Mouse (Mus musculus) thymus, postnatal 14 days (tissue): ENCODE measurements around the gene Srcin1.

Source experiments
- DNase-seq: peaks from one replicate; pipeline ENCODE4 v3.0.0; 2021

Gene Srcin1

DNA sequence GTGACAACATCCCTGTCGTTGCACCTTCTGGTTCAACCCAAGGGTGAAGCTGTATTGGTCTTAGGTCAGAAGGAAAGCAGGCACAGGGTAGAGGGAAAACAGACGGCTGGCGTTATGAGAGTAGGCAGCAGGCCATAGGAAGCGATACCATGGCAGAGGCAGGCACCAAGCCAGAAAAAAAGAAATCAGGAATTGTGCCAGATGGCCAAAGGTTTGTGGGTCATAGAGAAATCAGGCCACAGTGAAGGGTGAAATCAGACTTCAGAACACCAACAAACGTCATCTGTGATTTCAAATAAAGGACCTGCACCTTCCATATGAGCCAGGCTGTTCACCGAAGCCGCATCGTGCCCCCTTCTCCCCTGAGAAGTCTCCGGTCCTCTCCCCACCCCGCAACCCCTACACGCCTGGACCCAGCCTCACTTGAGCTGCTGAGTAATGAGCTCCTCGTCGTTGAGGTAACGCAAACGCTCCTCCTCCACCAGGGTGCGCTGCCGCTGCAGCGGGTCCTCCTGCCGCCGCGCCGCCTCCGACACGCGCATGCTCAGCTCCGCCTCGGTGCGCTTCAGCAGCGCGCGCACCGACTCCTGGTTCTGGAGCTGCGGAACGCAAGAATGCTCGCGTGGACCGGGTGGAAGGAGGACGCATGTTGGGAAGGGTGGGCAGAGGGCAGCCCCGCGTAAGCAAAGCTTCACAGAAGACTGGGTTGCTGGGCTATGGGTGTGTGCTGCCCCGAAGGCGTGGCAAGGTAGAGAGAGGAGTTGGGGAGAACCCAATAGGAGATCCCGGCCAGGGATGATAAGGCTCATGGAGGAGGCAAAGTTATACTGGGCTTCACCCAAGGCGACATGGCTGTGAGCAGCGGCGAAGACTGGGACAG, 44.4 kb downstream of the Srcin1 start:
- peak; percentile 92 for DNase-seq

DNA sequence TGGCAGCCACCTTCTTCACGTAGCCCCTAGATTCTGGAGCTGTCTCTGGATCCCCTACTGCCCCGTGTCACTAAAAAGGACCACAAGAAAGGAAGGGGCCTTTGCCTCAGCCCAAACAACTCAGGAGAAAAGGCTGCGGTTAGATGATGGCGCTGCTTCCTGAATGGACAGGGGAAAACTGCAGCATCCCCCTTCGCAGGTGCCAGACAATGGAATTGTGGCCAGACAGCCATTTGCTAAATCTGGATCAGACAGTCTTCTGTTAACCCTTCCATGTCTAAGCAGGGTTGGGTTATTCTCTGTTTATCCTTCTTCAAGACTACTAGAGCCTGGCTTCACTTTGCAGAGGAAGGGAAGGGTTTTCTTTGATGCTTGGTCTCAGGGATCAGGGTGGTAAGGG, 45.0 kb downstream of the Srcin1 start:
- no peak for DNase-seq

DNA sequence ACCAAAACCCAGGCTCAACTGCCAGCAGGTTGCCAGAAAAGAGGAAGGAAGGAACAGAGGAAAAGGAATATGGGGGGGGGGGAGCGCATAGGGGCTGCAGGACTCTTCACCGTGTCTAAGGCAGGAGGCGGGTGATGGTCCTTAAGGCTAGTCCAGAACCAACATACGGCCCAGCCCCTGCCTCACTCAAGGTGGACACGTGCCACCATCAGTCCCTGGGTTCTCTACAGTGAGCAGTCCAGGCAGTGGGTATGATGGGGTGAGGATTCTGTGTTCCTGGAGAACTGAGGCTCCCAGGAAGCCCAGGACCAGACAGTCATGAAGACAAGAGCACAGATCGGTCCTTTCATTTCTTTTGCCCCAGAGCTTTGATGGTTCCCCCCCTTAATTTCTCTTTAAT, 45.9 kb downstream of the Srcin1 start:
- no peak for DNase-seq

DNA sequence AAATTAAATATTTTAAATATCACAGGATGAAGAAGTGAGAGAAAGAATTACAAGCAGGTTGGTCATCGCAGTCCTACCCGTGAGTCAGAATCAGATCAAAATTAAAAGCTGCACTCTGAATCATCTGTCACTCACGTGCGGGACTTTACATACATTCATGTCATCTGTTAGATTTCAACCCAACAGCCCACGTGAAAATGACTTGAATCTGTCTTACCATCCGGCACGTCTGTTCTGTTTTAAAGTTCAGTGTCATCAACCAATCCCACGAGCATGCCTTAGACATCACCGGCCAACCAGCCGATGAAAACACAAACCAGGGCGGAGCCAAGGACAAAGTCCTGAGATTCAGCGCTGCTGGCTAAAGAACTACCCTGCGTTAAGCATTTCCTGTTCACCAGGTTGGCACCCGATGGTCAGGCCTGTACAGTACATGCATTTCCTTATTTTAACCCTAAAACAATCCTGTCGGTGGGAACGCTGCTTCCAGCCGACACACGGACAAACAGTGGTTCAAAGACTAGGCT, 47.6 kb downstream of the Srcin1 start:
- no peak for DNase-seq

DNA sequence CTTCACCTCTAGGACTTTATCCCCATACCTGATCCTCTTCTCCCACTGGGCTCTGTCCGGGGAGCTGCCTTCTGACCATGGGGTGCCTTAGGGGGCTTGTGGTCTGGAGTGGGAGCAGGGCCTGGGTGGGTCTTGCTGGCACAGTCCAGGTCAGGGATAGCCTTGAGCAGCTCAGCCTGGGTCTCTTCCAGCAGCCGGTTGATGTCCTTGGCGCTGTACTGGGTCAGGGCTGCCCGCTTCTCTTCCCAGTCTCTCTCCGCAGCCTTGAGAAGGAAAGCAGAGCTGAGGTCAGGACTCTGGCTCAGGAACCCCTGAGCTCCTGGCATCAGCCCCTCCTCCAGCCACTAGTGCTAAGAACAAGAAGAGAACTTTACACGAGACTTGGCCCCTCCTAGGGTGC, 50.7 kb downstream of the Srcin1 start:
- DNase-seq, result no peak

DNA sequence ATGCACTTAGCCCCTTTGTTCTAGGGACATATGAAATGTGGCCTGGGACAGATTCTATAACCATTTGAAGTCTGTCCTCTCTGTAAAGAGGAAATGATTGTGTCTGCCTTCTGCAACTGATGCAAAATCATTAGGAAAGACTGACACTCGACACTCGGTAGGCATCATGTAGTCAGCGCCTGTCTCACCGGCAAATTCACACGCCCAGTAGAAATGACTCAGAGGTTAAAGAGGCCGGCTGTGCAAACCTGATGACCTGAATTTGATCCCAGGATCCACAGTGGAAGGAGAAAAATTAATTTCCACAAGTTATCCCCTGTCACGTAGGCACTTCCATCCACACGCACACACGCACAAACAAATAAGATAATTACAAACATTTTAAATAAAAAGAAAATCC, 51.7 kb downstream of the Srcin1 start:
- DNase-seq, result no peak

DNA sequence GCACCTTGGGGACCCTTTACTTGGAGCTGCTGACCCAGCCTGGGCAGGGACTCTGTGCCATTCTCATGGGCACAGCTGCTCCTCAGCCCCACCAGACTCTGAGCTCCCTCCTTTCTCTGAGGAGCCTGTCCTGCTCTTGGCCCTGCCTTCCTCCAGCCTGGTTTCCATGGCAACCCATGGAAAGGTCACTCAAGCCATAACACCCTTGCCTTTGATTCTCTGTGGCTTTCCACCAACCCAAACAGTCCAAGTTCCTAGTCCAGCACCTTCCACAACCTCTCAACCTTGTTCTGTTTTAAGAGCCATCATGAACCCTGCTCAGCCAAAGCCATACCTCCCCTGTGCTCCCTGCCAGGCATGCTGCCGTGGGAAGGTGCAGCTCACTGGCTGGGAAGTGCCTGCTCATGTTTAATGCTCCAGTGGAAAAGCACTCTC, 52.1 kb downstream of the Srcin1 start:
- DNase-seq, result no peak

DNA sequence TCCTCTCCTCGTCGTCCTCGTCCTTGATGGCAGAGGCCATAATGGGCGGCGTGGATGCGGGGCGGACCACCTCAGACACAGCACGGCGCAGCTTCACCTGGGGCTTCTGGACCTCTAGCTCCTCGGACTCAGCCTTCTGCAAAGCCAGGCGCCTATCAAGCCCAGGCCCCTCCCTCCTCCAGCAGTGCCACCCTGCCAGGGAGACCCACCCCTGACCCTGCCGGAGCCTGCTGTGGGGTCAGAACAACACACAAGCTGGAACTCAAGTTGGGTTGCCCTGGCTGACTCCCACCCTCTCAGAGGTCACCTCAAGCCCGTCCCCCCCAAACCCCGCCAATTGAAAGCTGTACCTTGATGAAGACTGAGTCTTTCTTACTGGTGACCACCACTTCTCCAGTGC, 52.9 kb downstream of the Srcin1 start:
- DNase-seq, result no peak

DNA sequence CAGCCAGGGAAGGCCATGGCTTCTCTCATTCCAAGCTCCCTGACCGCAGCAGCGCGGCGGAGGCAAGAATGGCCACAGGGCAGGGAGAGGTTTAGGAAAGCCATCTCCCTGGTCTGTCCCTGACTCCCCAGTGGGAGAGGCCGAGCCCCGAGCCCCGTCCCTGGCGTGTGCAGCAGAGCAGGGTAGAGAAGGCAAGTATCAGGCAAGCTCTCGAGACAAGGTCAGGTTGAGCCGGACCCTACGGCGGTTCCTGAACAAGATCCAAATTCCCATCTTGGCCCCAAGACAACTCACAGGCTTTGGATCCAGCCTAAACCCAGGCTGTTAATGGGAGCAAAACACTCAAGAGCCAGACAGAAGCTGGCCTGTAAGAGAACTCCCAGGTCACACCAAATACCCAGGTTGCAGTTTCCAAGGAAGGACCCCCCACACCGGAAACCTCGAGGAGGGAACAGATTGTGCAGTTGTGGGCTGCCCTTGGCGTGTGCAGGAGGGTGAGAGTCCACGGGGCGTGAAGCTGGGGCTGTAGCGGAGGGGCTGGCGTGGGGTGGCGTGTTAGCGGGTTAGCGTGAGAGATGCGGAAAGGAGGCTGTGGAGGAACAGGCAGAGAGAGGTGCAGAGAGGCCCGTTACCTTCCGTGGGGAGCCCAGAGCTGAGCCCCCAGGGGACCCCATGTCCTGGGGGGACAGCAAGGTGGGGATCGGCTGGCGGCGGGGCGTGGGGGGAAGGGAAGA, 54.1 kb downstream of the Srcin1 start:
- DNase-seq, result no peak

DNA sequence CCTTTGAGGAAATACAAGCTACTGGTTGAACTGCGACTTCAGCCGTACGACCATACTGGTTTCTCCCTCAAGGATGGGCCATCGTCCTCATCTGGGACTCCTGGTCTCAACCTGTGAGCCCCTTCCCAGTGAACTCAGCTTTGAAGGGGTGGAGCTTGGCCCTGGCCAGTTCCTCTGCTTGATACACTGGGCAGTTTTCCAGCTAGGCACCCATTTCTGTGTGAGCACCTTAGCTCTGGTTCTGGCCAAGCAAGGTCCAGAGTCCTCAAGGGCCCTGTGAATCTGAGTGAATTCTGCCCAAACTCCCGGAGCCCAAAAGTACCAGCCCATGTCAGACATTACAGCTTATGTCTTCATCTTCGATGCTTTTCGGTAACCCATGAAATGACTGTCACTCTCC, 55.4 kb downstream of the Srcin1 start:
- DNase-seq, result no peak

DNA sequence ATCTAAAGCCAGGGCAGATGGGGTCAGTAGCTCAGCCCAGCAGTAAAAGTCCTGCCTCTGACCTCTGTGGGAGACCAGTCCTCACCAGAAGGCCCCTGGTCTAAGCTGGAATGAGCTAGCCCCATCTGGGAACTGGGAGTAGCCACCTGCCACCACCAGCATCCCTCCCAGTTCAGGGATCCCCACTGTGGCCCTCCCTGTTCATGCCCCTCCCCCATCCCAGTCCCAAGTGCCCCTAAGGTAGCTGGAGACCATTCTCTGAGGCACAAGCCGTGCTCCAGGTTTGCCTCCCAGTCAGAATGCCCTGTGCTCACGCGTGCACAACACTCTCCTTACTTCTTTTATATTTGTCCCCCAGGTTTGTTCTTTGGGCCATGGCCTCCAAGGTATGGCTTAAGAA, 62.9 kb downstream of the Srcin1 start:
- no peak for DNase-seq

DNA sequence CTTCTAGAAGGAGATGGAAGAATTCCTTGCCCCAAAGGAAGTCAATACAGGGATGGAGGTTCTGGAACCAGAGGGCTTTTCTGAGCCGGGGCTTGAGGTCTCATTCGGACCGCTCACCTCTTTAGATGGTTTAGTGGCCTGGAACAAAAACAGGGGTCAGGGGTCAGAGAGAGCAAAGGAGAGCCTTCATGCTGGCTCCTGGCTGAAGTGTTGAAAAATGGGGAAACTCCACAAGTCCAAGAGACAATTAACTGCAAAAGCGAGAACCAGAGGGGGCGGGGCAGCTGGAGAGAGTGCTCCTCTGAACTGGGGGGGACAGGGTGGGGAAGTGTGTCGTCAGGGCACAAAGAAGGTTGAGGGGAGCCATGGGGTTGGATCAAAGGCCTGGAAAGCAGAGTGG, 63.5 kb downstream of the Srcin1 start:
- DNase-seq, result no peak

DNA sequence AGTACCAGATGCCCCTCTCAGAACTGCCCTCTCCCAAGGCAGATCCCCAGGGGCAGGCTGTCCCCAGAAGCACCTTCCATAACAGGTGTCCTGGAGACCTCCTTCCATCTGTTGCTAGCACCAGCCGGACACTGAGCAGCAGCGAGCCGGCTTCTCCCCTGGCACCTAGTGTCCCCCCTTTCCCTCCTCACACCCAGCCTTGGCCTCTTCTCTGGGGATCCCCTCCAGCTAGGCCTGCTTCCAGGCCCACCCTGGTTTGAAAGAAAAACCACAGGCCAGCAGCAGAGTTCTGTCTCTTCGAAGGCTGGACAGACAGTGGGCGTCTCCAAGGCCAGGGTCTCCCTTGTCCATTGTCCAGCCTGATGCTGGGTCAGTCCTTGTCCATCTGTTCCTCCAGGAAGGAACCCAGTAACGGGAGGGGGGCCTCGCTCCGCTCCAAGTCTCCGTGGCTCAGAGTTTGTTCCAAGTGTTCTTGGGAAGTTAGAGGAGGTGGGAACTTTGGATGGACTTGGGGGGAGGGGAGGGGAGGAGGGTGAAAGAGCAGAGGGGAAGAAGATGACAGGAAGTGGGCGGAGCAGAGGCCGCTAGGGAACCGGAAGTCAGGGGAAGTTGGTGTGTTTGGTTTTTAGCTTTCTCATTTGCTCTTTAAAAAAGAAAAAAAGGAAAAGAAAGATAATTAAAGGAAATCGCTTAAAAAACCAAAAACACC, 64.2 kb downstream of the Srcin1 start:
- DNase-seq, result peak; percentile 79

DNA sequence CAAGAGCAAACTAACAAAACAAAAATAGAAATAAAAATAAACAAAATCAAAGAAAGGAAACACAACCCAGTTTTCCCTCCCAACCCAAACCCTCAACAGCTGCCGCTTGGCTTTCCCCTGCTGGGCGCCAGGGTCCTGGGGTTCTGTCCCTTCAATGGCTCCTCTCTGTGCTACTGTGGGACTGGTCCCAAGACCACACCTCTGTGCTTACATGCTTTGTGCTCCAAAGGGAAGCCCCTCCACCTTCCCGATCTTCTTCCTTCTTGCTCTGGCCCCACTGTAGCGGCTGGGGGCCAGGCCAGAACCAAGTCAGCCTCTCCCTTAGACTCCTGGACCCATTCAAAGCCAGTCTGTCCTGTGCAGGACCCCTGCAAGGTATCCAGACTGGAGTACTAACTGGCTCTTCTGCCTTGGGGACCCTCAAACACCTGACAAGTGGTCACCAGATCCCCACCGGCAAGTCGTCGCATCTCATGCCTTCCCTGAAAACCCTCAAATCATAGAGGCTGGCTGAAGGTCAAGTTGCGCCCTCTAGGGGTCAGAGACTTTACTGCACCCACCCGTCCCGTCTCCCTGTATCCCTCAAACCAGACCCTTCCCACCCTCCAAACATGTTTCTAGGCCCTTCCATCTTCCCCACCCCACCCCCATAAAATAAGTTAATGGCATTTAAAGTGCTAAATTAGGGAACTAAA, 64.9 kb downstream of the Srcin1 start:
- peak; percentile 75 for DNase-seq

DNA sequence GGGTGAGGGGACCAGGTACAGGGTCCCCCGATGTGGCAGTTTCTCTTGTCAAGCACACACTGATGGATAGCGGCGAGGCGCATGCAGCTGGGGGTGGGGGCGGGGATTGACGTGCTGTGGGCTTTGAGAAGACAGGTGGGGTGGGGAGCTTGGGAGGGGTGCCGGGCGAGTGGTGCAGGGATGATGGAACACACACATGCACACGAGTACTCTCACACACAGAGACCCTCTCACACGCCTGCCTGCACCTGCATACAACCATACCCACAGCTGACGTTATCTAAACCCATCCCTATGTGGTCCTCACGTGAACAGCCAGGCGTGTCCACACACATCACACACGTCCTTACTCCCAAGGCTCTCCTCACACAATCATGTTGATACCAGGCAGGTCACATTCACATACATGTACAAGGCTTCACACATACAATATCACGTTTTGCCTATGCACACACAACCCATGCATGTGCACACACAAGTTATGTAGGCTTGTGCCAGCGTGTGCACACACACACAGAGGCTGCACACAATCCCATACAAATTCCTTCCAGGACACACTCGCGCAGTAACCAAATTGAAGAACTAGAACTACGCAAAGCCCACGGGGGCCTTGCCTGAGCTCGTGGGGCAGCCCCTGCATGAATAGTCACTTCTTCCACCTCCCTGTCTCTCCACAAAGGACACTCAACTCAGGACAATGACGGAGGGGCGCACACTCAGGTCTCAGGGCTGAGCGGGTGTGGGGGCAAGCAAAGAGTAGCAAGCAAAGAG, 66.1 kb downstream of the Srcin1 start:
- peak; percentile 52 for DNase-seq

DNA sequence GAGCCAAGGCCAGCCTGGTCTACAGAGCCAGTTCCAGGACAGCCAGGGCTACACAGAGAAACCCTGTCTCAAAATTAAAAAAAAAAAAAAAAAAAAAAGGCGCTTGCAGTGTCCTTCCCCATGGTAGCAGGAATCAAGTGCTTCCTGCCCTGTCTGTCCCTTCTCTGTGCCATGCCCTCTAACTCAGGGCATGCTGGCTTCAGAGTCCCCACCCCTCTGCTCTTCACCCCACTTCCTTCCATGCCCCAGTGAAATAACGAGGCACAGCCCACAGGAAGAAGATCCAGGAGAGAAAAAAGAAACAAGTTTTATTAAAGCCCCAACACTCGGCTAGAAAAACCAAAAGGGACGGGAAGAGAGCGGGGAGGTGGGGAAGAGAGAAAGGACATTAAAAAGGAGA, 66.9 kb downstream of the Srcin1 start:
- peak; percentile 47 for DNase-seq

DNA sequence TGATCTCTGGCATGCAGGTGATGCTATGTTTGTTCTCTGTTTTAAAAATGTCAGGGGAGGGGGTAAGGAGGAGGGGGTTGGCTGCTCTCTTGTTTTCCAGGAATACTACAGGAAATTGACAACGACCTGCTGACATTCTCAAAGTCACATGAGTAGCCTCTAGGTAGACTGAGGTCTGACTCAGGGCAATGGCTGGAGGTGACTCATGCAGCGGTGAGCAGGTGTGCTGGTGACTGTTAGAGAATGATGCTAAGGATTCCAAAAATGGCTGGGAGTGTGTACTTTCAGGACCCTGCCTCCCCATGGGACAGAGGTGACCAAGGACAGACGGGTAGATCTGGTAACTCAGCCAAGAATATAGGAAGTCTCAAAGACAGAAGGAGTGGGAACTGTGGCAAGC, 67.8 kb downstream of the Srcin1 start:
- DNase-seq, result no peak

DNA sequence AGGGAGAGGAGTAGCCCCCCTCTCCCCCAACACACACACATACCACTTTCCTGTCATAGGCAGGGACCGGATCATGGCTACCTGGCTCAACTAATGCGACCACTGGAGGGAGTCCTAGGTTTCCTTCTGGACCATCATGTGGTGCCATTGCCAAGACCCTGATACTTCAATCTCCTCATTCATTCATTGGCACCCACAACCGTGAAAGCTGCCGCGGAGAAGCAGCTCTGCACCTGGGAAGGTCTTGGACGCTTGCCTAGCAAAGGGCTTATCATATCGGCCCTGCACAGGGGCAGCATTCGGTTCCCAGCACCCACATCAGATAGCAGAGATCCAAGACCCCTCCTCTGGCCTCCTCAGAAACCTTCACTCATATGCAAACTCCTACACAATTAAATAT, 69.7 kb downstream of the Srcin1 start:
- DNase-seq, result no peak

DNA sequence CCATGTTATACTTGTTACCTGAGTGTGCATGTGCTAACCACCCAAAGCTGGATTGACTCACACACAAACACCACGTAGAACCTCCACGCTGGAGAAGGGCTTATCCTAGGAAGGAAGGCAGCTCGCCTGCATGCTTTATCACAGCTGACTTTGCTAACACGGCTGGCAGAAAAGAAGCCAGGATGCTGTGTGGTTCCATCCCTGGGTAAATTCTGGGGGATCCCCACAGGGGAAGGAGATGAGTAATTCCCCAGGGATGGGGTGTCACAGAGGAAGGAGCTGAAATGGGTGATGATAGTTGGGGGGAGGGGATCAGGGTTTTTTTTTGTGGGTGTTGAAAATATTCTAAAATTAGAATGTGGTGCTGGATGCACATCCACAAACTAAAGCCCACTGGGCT, 70.2 kb downstream of the Srcin1 start:
- DNase-seq, result no peak

DNA sequence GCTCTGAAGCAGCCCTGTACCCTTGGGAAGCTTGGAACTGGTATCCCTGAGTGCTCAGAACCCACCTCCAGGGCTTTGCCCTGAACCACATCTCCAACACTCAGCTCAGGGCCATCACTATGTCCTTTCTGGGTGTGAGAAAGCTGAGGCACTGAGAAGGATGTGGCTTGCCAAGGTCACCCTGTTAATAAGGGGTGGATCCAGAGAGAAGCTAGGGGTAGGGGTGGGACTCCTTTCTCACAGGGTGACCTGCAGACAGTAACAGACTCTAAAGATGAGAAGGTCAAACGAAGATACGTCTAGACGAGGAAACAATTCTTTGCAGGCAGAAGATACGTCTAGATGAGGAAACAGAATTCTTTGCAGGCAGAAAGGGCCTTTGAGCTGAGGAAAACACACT, 73.1 kb downstream of the Srcin1 start:
- DNase-seq, result no peak

DNA sequence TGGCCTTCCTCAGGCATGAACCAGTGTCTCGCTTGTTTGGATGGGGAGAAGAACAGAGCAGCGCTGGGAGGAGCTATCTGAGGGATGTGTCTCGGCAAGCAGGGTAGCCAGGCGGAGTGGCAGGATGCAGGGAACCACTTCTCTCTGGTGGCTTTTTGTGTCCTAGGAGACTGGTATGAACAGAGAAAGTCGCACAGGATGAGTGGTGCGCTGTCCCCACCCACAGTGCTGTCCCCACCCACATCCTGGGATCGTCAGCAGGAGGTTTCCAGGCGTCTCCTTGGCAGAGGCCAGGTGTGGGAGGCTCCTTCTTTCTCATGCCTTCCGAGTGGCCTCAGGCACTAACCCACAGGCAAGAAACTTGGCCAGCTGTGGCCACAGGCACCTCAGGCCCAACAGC, 73.6 kb downstream of the Srcin1 start:
- DNase-seq, result no peak
